Mouse (Mus musculus) stomach, postnatal 0 days (tissue): Measurements from ENCODE around the gene Mynn.

ENCODE experiments used
- CTCF ChIP-seq: IDR thresholded peaks from 2 replicates; pipeline ENCODE4 v1.5.1; 2016; ENCODE audit warnings: antibody characterized with exemption, low read depth, mild to moderate bottlenecking, moderate library complexity
- EP300 ChIP-seq: optimal IDR thresholded peaks from 2 replicates; pipeline ENCODE3; 2016; ENCODE audit warnings: antibody characterized with exemption

DNA sequence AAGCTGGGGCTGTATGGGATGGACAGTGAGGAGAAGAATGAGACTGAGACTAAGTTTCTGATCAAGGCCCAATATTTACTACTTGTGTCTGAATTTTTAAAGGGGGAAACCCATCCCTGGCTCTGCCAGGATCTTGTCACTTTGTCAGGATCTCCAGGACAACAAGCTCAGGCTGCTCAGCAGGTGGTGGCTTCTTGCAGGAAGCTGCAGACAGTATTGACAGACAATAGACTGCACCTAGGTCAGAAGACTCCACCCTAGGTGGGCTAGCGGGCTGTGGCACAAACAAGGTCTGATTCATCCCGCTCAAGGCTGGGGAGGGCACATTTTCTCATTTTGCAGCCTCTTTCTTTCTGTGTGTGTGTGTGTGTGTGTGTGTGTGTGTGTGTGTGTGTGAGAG lies 28.3 kb upstream of the Mynn start:
- TF ChIP-seq CTCF (no peak), EP300 (no peak)
